Mouse (Mus musculus) kidney, postnatal 10 days (tissue): ENCODE data around the gene Gpa33.

Experiments
- DNase-seq: peaks from one replicate; pipeline ENCODE4 v3.0.0; 2021; ENCODE audit warnings: mixed read lengths

The Gpa33 gene

GRCm38 (mm10) chr1:166130224-166130860 lies at the start of gene Gpa33:
Gene Gpa33, plus strand, starts transcription at chr1:166130238.
- DNase-seq, result no peak

- no peak for DNase-seq
Measured at GRCm38 (mm10) chr1:166088446-166089170, 41.4 kb upstream of the Gpa33 start.

- DNase-seq, result no peak
Measured at GRCm38 (mm10) chr1:166089337-166089736, 40.7 kb upstream of the Gpa33 start.

GRCm38 (mm10) chr1:166089739-166090138 lies 40.3 kb upstream of the Gpa33 start:
- DNase-seq, result no peak

GRCm38 (mm10) chr1:166090306-166090705 lies 39.7 kb upstream of the Gpa33 start:
- DNase-seq, result no peak

- DNase-seq, result no peak
Measured at GRCm38 (mm10) chr1:166094462-166094861, 35.6 kb upstream of the Gpa33 start.

- no peak for DNase-seq
Measured at GRCm38 (mm10) chr1:166098120-166098519, 31.9 kb upstream of the Gpa33 start.

GRCm38 (mm10) chr1:166102920-166103608 lies 27.0 kb upstream of the Gpa33 start:
- peak; percentile 20 for DNase-seq

- DNase-seq, result no peak
Measured at GRCm38 (mm10) chr1:166104858-166105257, 25.2 kb upstream of the Gpa33 start.

GRCm38 (mm10) chr1:166105464-166105863 lies 24.6 kb upstream of the Gpa33 start:
- DNase-seq, result no peak

GRCm38 (mm10) chr1:166114986-166115385 lies 15.1 kb upstream of the Gpa33 start:
- DNase-seq, result no peak

- no peak for DNase-seq
Measured at GRCm38 (mm10) chr1:166115719-166116118, 14.3 kb upstream of the Gpa33 start.

GRCm38 (mm10) chr1:166117866-166118639 lies 12.0 kb upstream of the Gpa33 start:
- no peak for DNase-seq

- DNase-seq, result no peak
Measured at GRCm38 (mm10) chr1:166122114-166122513, 7.9 kb upstream of the Gpa33 start.

- no peak for DNase-seq
Measured at GRCm38 (mm10) chr1:166123045-166123444, 7.0 kb upstream of the Gpa33 start.

- no peak for DNase-seq
Measured at GRCm38 (mm10) chr1:166123751-166124150, 6.3 kb upstream of the Gpa33 start.

GRCm38 (mm10) chr1:166124932-166125593 lies 5.0 kb upstream of the Gpa33 start:
- no peak for DNase-seq

- no peak for DNase-seq
Measured at GRCm38 (mm10) chr1:166126290-166126689, 3.7 kb upstream of the Gpa33 start.

- DNase-seq, result no peak
Measured at GRCm38 (mm10) chr1:166126795-166127194, 3.2 kb upstream of the Gpa33 start.

GRCm38 (mm10) chr1:166127719-166128118 lies 2.3 kb upstream of the Gpa33 start, which contains the start of gene Dusp27:
Gene Dusp27, minus strand, starts transcription at chr1:166127922.
- no peak for DNase-seq

- no peak for DNase-seq
Measured at GRCm38 (mm10) chr1:166128551-166128950, 1.5 kb upstream of the Gpa33 start.

- no peak for DNase-seq
Measured at GRCm38 (mm10) chr1:166132367-166132766, 2.3 kb downstream of the Gpa33 start.
